Mouse (Mus musculus) embryonic facial prominence, embryonic 11.5 days (tissue): ENCODE data around the gene Sh3rf1. TPM values are rescaled to one million over a fixed set of nuclear protein-coding genes. Genes with fewer than 3 reads are reported as not detected.
A peak's percentile ranks its signal among the peaks of the same experiment; 100 is the strongest.

ENCODE experiments used
- ATAC-seq: fragments of 200-750 bp; cut with Nextera tagmentation; replicated peaks from 2 replicates; pipeline ENCODE4 v1.8.0; 2017; ENCODE audit warnings: low read depth; ENCODE audit not compliant: insufficient number of reproducible peaks, low FRiP score, low TSS enrichment
- DNase-seq: peaks from one replicate; pipeline ENCODE4 v3.0.0-alpha.2; 2015; ENCODE audit warnings: low spot score
- H3K27ac ChIP-seq: fragments of 300-500 bp; sonication (generic); replicated peaks from 2 replicates; pipeline ENCODE4 v1.5.1; 2014; ENCODE audit warnings: mild to moderate bottlenecking, low read depth, low read length, control low read depth
- H3K27me3 ChIP-seq: fragments of 300-500 bp; sonication (generic); 2 replicates; pipeline ENCODE4 v1.6.1; 2014; ENCODE audit warnings: mild to moderate bottlenecking, low read length, moderate library complexity, mixed read lengths; ENCODE audit not compliant: control insufficient read depth, insufficient read depth
- H3K36me3 ChIP-seq: fragments of 300-500 bp; sonication (generic); replicated peaks from 2 replicates; pipeline ENCODE4 v1.6.1; 2014; ENCODE audit warnings: low read depth, mild to moderate bottlenecking, low read length, moderate library complexity, mixed read lengths; ENCODE audit not compliant: control insufficient read depth, insufficient read depth
- H3K4me1 ChIP-seq: fragments of 300-500 bp; sonication (generic); 2 replicates; pipeline ENCODE4 v1.6.1; 2014; ENCODE audit warnings: low read length, mixed read lengths; ENCODE audit not compliant: control insufficient read depth, insufficient read depth
- H3K4me2 ChIP-seq: fragments of 300-500 bp; sonication (generic); 2 replicates; pipeline ENCODE4 v1.6.1; 2014; ENCODE audit warnings: low read depth, mild to moderate bottlenecking, control low read depth, low read length, moderate library complexity
- H3K4me3 ChIP-seq: fragments of 300-500 bp; sonication (generic); 2 replicates; pipeline ENCODE4 v1.5.1; 2014; ENCODE audit warnings: low read depth, low read length, control low read depth
- H3K9ac ChIP-seq: fragments of 300-500 bp; sonication (generic); replicated peaks from 2 replicates; pipeline ENCODE4 v1.6.1; 2014; ENCODE audit warnings: mild to moderate bottlenecking, control low read depth, low read length
- H3K9me3 ChIP-seq: fragments of 300-500 bp; sonication (generic); replicated peaks from 2 replicates; pipeline ENCODE4 v1.6.1; 2016; ENCODE audit warnings: mild to moderate bottlenecking, low read length, inconsistent platforms, mixed read lengths; ENCODE audit not compliant: control insufficient read depth
- WGBS: fragments of 180-500 bp; shearing (Covaris S2); extraction: QIAGEN DNeasy Blood & Tissue Kit; methylation state at CpG from one replicate; pipeline ENCODE4 v1.1.7; 2014; 5-methylcytosine and 5-hydroxymethylcytosine counted together
- polyA plus RNA-seq: library from polyadenylated mRNA; unstranded; fragments of >200 nt; fragmentation: Nextera tagmentation; extraction: Ambion mirVana; gene quantifications from 2 replicates; pipeline ENCODE4 v1.2.1, GENCODE M21; 2014

Gene Sh3rf1
- polyA plus RNA-seq, 1 experiment from 2014 or later, result 14.7 TPM

DNA sequence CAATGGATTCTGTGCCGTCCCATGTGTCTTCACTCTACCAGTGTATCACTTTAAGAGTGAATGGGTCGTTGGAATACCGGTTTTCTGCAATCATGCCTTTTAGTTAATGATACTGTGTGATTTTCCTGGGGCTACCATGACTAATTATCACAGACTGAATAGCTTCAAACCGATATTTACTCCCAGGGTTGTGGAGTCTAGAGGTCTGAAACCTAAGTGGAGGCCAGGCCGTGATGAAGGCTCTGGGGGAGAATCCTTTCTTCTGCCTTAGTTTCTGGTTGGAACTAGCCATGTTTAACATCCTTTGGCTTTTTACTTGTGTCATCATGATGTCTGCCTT lies 78.3 kb downstream of the Sh3rf1 start:
- no peaks in the 10 kb centered on the region for H3K36me3 ChIP-seq
- H3K4me2 ChIP-seq, result no peak overlapping the region
- H3K4me3 ChIP-seq, result no peak overlapping the region
- no peak for ATAC-seq
- no peaks in the 10 kb centered on the region for H3K9me3 ChIP-seq
- WGBS, result 56% methylated on average over 5 of the region's 5 CpGs
- H3K27me3 ChIP-seq, result no peaks in the 10 kb centered on the region
- H3K27ac ChIP-seq, result no peak overlapping the region
- no peaks in the 10 kb centered on the region for H3K4me1 ChIP-seq
- DNase-seq, result no peak
- H3K9ac ChIP-seq, result no peak overlapping the region

DNA sequence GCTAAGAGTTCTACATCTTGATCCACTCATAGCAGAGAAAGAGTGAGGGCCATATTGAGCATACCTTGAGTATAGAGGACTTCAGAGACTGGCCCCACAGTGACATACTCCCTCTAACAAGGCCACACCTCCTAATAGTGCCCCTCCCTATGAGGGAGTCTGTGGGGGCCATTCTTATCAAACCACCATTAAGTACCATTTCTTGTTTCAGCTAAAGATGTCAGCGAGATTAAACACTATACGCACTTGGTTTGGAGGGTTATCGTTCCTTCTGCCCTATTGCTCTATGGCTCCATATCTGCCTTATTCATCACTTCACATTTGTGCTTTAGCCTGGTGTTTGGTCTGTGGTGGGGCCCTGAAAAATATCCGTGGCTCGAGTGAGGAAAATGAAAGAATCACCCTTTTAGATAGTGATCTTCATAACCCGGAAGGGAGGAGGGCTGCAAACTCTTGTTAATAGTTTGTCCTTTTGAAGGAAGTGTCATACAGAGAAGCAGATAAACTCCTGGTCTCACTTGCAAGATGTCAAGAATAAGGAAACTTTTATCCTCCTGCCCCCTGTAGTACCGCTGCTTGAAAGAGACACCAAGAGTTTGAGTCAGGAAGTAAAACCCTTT lies 81.9 kb downstream of the Sh3rf1 start:
- Histone ChIP-seq H3K9me3 (no peaks in the 10 kb centered on the region), H3K27me3 (no peaks in the 10 kb centered on the region), H3K4me1 (peaks cover 3% of the 10 kb centered on the region), H3K36me3 (no peaks in the 10 kb centered on the region), H3K4me2 (no peak overlapping the region), H3K27ac (no peak overlapping the region), H3K4me3 (no peak overlapping the region), H3K9ac (no peak overlapping the region)
- no peak for ATAC-seq
- DNase-seq, result no peak
- WGBS, result 88% methylated on average over 7 of the region's 7 CpGs

DNA sequence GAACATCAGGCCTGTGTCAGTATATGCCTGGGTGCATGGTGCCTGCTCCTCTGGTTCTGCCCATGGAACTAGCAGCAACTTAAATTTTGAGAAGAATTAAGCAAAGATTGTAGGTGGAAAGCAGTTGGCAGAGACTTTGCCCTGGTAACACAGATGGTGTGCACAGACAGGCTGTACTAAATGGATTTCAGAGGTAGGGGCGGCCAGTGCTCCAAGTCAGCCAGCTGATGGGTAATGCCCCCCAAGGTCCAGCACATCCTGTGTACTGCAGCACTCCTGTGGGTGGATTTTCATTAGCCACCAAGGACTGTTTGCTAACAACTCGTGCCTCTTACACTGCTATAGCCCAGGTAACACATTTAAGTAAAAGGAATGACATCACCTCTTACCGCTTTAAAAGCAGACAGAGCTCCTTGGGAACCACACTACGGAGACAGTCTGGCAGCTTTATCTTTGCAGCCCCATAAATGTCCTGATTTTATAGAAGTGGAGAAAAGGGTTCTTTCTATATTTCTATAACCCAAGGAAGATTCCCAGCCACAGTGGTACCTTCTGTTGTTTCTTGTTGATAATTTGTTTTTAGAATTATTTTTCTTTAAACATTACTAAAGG lies 82.9 kb downstream of the Sh3rf1 start:
- no peak for ATAC-seq
- no peaks in the 10 kb centered on the region for H3K36me3 ChIP-seq
- WGBS, result 81% methylated on average over 4 of the region's 4 CpGs
- H3K27me3 ChIP-seq, result no peaks in the 10 kb centered on the region
- H3K4me3 ChIP-seq, result no peak overlapping the region
- H3K4me1 ChIP-seq, result peaks cover 3% of the 10 kb centered on the region
- H3K9me3 ChIP-seq, result no peaks in the 10 kb centered on the region
- H3K4me2 ChIP-seq, result no peak overlapping the region
- no peak overlapping the region for H3K27ac ChIP-seq
- DNase-seq, result no peak
- no peak overlapping the region for H3K9ac ChIP-seq

DNA sequence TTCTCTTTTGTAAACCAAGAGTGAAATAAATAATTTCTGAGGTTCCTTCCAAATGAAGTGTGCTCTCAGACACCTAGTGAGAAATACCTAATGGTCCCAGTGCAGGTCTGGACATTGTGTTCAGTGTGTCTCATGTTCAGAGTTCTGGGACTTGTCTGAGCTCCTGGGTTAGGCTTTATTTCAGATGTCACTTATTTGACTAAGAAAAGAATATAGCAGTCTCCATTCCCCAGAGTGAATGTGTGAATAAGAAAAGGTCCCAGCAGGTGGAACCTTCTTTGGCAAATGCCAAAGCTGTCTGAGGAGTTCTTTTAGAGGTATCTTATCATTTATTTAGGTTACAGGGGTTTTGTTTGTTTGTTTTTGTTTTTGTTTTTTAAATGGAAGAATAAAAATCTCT lies 85.2 kb downstream of the Sh3rf1 start:
- Histone ChIP-seq H3K27ac (no peak overlapping the region), H3K27me3 (no peaks in the 10 kb centered on the region), H3K4me3 (no peak overlapping the region), H3K4me2 (no peak overlapping the region), H3K9me3 (no peaks in the 10 kb centered on the region), H3K9ac (no peak overlapping the region), H3K36me3 (no peaks in the 10 kb centered on the region), H3K4me1 (peaks cover 6% of the 10 kb centered on the region)
- no peak for ATAC-seq
- no peak for DNase-seq

DNA sequence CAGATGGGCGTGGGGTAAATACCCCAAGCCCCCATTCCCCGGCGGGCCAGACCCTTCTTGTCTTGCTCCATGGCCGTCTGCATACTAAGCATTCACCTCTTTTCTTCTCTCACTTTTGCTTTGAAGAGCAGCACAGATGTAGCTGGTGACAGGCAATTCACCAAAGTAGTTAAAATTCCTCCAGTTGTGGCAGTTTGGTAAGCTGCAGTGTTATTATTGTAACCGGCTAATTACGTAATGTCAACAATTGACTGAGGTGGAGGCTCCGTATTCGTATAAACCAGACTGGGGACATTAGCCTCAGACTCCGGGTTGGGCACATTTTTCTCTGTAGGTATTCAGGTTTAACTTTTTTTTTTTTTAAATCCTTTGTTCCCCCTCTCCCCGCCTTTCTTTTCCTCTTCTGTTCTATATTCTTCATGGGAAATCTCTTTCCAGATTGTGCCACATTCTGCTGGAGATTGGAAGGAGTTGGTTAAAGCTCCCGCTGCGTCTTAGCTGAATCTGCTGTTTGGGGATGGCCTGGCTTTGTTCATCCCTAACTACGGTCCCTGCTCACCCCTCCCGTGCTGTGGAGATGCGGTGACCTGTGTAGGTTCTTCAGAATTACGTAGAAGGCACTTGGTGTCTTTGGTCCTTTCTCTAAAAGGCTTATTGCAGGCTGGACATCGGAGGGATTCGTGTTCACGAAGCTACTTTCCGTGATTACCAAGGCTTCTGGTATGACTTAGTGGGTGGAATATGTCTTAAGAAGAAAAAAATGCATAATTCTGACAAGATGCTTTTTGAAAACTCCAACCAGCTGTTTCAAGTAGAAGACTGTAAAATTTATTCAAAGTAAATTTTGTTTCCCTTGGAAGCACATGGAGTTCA lies 86.1 kb downstream of the Sh3rf1 start:
- DNase-seq, result peak; percentile 64
- H3K27ac ChIP-seq, result peak overlapping the region; percentile 83
- 18% methylated on average over 20 of the region's 20 CpGs for WGBS
- H3K9me3 ChIP-seq, result no peaks in the 10 kb centered on the region
- H3K9ac ChIP-seq, result peak overlapping the region; percentile 44
- H3K27me3 ChIP-seq, result no peaks in the 10 kb centered on the region
- peak overlapping the region; percentile 23 for H3K4me2 ChIP-seq
- H3K36me3 ChIP-seq, result no peaks in the 10 kb centered on the region
- H3K4me1 ChIP-seq, result peaks cover 6% of the 10 kb centered on the region
- no peak overlapping the region for H3K4me3 ChIP-seq
- ATAC-seq, result peak; percentile 60; the same call in 1 of the 2 replicates

DNA sequence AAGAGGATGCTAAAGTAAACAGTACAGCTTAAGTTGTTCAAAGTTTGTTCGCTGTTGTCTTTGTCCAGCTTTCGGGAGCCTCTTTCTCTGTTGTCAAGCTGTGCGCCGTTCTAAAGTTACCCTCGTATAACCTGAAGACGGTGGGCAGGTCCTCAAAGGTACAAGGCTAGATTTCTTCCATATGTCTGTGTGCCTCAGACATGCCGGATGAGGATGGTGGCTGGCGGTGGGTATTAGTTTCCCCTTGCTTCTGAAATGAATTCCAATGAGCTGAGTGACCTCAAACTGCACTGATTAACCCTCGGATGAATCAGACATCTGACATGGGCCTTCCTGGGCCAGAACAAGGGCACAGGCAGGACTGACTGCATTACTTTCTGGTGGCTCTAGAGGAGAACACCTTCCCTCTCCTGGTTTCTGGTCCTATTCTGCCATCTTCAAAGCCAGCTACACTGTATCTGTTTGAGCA lies 86.8 kb downstream of the Sh3rf1 start:
- Histone ChIP-seq H3K36me3 (no peaks in the 10 kb centered on the region), H3K4me1 (peaks cover 6% of the 10 kb centered on the region), H3K9ac (no peak overlapping the region; the same call in 1 of the 2 replicates), H3K4me2 (no peak overlapping the region; the same call in 1 of the 2 replicates), H3K9me3 (no peaks in the 10 kb centered on the region), H3K27ac (peak overlapping the region; percentile 83), H3K27me3 (no peaks in the 10 kb centered on the region), H3K4me3 (no peak overlapping the region)
- WGBS, result 10% methylated on average over 9 of the region's 9 CpGs
- DNase-seq, result peak; percentile 80
- ATAC-seq, result peak; percentile 49; the same call in 1 of the 2 replicates

DNA sequence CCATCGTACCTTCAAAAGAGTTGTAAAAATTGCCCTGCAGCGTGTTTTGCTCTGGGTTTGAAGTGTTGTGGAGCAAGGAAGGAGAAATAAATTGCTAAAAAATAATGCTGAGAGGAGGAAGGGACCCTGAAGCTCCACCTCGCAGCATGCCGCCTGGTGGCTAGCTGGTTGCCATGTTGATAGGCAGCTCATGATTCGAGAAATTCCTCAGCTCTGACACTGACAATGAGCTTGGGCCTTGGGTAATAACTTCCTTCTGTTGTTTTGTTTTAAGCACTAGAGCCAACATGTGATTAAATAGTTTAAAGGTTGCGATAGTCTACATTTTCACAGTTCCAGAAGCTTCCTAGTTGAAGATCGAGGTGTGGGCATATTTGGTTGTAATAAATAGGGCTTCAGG lies 89.3 kb downstream of the Sh3rf1 start:
- no peaks in the 10 kb centered on the region for H3K27me3 ChIP-seq
- 76% methylated on average over 7 of the region's 7 CpGs for WGBS
- no peak overlapping the region for H3K27ac ChIP-seq
- ATAC-seq (no peak), DNase-seq (no peak)
- no peak overlapping the region for H3K9ac ChIP-seq
- H3K4me2 ChIP-seq, result no peak overlapping the region
- no peaks in the 10 kb centered on the region for H3K9me3 ChIP-seq
- H3K4me3 ChIP-seq, result no peak overlapping the region
- H3K4me1 ChIP-seq, result peaks cover 6% of the 10 kb centered on the region
- H3K36me3 ChIP-seq, result no peaks in the 10 kb centered on the region
